Mouse (Mus musculus): Measurements from ENCODE around the gene Mettl8. TPM values are rescaled to one million over a fixed set of nuclear protein-coding genes. Genes with fewer than 3 reads are reported as not detected.

Mettl8 gene
- polyA plus RNA-seq, 1 experiment from 2014 or later, result 16.4 TPM

DNA sequence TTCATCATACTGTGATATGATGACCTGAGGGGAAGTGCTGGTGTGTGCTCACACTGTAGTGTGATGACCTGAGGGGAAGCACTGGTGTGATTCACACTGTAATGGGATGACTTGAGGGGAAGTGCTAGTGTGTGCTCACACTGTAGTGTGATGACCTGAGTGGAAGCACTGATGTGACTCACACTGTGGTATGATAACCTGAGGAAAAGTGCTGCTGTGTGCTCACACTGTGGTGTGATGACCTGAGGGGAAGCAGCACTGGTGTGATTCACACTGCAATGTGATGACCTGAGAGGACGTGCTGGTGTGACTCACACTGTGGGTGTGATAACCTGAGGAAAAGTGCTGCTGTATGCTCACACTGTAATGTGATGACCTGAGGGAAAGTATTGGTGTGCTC is 52.9 kb downstream of the Mettl8 start:
- Histone ChIP-seq H3K9ac (no peak overlapping the region), H3K36me3 (ENCODE audit: poor library complexity, severe bottlenecking) (no peaks in the 10 kb centered on the region), H3K9me3 (replicated peaks) (no peaks in the 10 kb centered on the region), H3K4me1 (no peaks in the 10 kb centered on the region), H3K4me2 (no peak overlapping the region), H3K27me3 (no peaks in the 10 kb centered on the region), H3K27ac (no peak overlapping the region), H3K4me3 (no peak overlapping the region)
- WGBS, result 94% methylated on average over 1 of the region's 1 CpGs
- ATAC-seq, result no peak

DNA sequence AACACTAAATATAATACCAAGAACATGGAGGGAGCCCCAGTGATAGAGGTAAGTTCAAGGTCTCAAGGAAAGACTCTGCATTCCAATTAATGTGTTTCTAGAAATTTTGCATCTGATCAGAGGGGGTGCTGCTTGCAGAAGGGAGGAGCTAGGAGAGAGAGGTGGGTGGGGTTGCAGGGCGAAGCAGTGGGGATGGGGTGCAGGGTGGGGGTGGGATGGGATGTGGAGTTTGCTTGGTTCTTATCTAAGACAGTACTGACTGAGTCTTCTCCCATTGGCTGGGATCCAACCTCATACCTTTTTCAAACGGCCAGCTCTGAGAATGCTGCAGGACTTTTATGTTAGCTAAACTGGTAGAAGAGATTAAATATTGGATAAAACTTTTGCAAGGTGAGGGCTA is 56.6 kb downstream of the Mettl8 start:
- no peak overlapping the region for H3K4me2 ChIP-seq
- H3K4me1 ChIP-seq, result no peaks in the 10 kb centered on the region

DNA sequence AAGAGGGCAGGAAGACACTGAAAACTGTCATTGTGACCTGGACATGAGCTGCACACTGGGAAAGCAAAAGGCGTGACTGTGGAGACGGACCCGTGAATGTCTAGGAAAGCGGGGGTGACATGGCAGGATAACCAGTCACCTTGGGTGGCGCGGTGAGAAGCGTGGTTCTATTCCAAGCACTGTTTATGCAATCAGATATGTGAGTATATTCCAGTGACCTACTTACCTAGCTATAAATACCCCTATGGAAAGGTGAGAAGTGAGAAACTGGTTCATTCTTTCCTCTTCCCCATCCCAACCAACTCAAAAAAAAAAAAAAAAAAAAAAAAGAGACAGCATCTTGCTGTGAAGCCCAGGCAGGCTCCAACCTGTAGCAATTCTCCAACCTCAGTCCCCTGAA is 58.9 kb downstream of the Mettl8 start:
- Histone ChIP-seq H3K9ac (no peak overlapping the region), H3K4me3 (no peak overlapping the region), H3K36me3 (ENCODE audit: poor library complexity, severe bottlenecking) (no peaks in the 10 kb centered on the region), H3K27ac (no peak overlapping the region), H3K27me3 (no peaks in the 10 kb centered on the region), H3K4me2 (no peak overlapping the region), H3K4me1 (no peaks in the 10 kb centered on the region), H3K9me3 (replicated peaks) (no peaks in the 10 kb centered on the region)
- no peak for ATAC-seq
- 95% methylated on average over 7 of the region's 7 CpGs for WGBS

More for the DNA sequence above, 56.6 kb downstream of the Mettl8 start:
- H3K27ac ChIP-seq, result no peak overlapping the region
- H3K36me3 ChIP-seq (ENCODE audit: poor library complexity, severe bottlenecking), result no peaks in the 10 kb centered on the region
- no peaks in the 10 kb centered on the region for H3K27me3 ChIP-seq
- H3K4me3 ChIP-seq, result no peak overlapping the region
- no peaks in the 10 kb centered on the region for H3K9me3 ChIP-seq (replicated peaks)
- H3K9ac ChIP-seq, result no peak overlapping the region
- 75% methylated on average over 2 of the region's 2 CpGs for WGBS
- ATAC-seq, result no peak

DNA sequence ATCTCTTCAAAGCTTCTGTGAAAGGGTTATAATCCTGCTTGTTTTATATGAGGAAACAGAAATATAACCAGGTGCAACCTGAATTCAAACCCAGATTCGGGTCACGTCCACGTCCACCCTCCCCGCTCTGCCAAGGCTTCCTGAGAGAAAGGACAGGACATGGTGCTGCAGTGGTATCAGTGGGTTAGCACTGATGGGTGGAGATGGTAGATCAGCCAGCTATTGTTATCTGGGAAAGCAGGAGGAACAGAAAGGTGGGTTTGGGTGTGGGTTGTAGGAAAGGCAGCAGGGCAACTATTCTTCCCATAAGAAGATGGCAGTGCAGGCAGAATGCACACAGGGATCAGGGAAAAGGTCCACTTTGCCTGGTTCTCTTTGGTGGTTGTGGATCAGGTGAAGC is 59.5 kb downstream of the Mettl8 start:
- ATAC-seq, result no peak
- 0 out of 2 replicates have a peak, but pooled peaks cover 2% of the 10 kb centered on the region for H3K36me3 ChIP-seq (ENCODE audit: poor library complexity, severe bottlenecking)
- no peak overlapping the region for H3K9ac ChIP-seq
- H3K4me3 ChIP-seq, result no peak overlapping the region
- H3K27ac ChIP-seq, result no peak overlapping the region
- no peaks in the 10 kb centered on the region for H3K4me1 ChIP-seq
- 94% methylated on average over 4 of the region's 4 CpGs for WGBS
- no peaks in the 10 kb centered on the region for H3K27me3 ChIP-seq
- H3K4me2 ChIP-seq, result no peak overlapping the region
- H3K9me3 ChIP-seq (replicated peaks), result no peaks in the 10 kb centered on the region

DNA sequence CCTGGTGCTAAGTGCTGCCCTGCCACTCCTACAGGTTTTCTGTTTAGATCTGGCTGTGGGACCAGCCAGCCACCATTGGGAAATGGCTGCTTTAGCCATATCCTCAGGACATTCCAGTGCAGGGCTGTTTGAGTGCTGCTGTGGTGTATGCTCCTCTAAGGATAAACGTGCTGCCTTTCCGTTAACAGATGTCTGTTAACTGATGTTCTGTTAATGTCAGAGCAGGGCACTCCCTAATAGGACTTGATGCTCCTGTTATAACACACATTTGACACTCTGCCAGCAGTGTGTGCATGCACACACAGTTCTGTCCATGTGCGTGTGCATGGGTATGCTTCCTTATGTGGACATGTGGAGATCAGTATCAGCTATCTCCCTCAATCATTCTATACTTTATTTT is 61.6 kb downstream of the Mettl8 start:
- no peaks in the 10 kb centered on the region for H3K27me3 ChIP-seq
- H3K27ac ChIP-seq, result no peak overlapping the region
- peaks cover 18% of the 10 kb centered on the region for H3K4me1 ChIP-seq
- H3K36me3 ChIP-seq (ENCODE audit: poor library complexity, severe bottlenecking), result 0 out of 2 replicates have a peak, but pooled peaks cover 2% of the 10 kb centered on the region
- no peak overlapping the region for H3K4me2 ChIP-seq
- H3K4me3 ChIP-seq, result no peak overlapping the region
- ATAC-seq, result no peak
- H3K9ac ChIP-seq, result no peak overlapping the region
- 95% methylated on average over 3 of the region's 3 CpGs for WGBS
- H3K9me3 ChIP-seq (replicated peaks), result no peaks in the 10 kb centered on the region

DNA sequence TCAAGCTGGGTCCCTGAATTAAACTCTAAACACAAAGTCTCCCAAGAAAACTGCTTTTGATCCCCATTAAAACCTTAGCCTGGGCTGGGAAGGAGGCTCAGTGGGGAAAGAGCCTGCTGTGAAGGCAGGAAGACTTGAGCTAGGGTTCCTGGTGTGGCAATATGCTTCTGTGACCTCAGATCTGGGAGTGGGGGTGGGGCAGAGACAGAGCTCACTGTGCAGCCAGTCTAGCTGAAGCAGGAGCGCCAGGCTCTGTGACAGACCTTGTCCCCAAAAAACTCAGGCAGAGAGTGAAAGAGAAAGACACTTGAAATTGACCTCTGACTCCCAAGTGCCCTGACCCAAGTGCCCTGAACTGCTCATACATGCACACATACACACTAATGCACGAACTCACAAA is 62.7 kb downstream of the Mettl8 start:
- no peak for ATAC-seq
- no peaks in the 10 kb centered on the region for H3K27me3 ChIP-seq
- WGBS, result 79% methylated on average over 2 of the region's 2 CpGs
- no peaks in the 10 kb centered on the region for H3K9me3 ChIP-seq (replicated peaks)
- no peak overlapping the region for H3K9ac ChIP-seq
- H3K4me2 ChIP-seq, result no peak overlapping the region
- no peak overlapping the region for H3K27ac ChIP-seq
- H3K4me1 ChIP-seq, result peaks cover 18% of the 10 kb centered on the region
- H3K36me3 ChIP-seq (ENCODE audit: poor library complexity, severe bottlenecking), result 0 out of 2 replicates have a peak, but pooled peaks cover 2% of the 10 kb centered on the region
- no peak overlapping the region for H3K4me3 ChIP-seq

DNA sequence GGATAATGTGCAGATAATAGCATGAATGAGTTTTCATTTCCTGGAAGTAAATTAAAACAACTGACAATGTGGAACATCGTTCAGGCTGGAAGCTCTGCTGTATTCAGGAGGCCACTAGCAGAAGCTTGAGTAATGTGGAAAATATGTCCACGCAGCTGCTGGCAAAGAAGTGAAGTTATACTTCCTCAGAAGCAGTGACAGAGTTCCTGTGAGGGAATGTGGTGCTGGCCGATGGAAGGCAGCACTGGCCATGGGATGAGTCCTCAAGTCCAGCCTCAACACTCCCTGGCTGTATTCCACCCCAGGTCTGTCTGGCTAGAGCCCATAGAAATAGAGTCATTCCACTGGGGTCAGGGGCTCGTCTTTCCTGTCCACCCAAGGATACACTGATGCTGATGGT is 65.2 kb downstream of the Mettl8 start:
- 0 out of 2 replicates have a peak, but pooled peaks cover 2% of the 10 kb centered on the region for H3K36me3 ChIP-seq (ENCODE audit: poor library complexity, severe bottlenecking)
- H3K27ac ChIP-seq, result no peak overlapping the region
- no peaks in the 10 kb centered on the region for H3K9me3 ChIP-seq (replicated peaks)
- no peak for ATAC-seq
- no peaks in the 10 kb centered on the region for H3K27me3 ChIP-seq
- no peak overlapping the region for H3K4me3 ChIP-seq
- H3K9ac ChIP-seq, result no peak overlapping the region
- H3K4me1 ChIP-seq, result peaks cover 18% of the 10 kb centered on the region
- H3K4me2 ChIP-seq, result no peak overlapping the region
- WGBS, result 45% methylated on average over 4 of the region's 4 CpGs

DNA sequence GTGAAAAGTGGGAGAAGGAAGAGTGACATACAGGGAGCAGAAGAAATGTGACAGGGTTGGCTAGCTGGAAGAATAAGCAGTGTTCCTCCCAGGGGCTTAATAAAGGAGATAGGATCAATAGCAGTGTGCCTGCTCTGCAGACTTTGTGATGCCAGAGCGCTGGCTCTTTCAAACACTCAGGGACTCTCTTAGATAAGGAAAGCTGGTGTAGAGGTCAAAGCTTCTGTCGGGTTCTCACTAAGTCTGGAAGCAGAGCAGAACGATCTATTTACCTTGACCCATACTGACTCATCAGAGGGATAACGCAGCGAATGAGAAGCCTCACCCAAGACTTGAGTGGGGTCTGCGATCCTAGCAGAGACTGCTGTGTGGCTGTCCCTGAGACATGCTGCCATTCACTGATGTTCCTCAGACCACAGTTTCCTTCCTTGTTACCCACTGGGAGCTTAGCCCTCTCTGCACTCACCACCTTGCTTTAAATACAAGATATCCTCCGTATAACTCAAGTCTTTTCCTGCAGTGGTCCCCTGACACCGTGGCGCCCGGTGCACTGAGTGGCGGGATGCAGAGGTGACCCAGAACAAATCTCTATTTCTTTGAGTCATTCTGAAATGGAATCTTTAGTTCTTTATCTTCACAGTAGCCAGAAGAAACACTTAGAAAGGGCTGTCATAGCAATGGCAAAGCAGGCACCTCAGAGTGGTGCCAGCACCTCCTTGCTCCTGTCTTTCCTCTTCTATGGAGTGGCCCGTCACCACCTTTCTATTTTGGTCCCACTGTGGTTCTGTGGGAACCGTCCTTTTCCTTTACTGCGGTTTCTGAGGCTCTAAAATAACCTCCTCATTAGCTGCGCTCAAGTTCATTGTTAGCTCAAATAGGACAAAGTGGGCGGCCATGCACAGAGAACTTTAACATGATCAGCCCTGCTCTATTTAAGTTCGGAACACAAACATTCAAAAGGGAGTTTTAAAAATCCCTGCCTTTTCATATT is 65.9 kb downstream of the Mettl8 start:
- H3K27ac ChIP-seq, result no peak overlapping the region
- 0 out of 2 replicates have a peak, but pooled peaks cover 2% of the 10 kb centered on the region for H3K36me3 ChIP-seq (ENCODE audit: poor library complexity, severe bottlenecking)
- no peaks in the 10 kb centered on the region for H3K27me3 ChIP-seq
- 0 out of 2 replicates have a peak overlapping the region, but pooled peaks have one; percentile 1 for H3K4me2 ChIP-seq
- no peaks in the 10 kb centered on the region for H3K9me3 ChIP-seq (replicated peaks)
- H3K9ac ChIP-seq, result no peak overlapping the region
- ATAC-seq, result no peak
- peaks cover 18% of the 10 kb centered on the region for H3K4me1 ChIP-seq
- no peak overlapping the region for H3K4me3 ChIP-seq
- WGBS, result 38% methylated on average over 17 of the region's 17 CpGs

DNA sequence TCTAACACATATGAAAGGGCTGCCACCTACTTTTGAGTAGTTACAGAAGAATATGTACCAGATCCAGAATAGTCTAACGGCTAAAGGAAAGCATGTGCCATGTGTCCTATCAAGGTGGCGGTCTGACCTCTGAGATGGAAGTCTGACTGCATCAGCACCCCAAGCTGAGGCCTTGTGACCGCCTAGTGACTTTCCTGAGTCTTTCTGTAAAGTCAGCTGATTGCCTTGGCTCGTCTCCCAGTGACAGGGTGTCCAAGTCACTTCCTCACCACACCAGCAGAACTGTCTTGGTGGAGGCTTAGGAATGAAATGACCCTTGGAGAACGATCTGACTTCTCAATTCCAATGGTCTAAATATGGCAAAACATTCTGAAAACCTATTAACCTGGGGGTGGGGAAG is 77.1 kb downstream of the Mettl8 start:
- Histone ChIP-seq H3K4me1 (no peaks in the 10 kb centered on the region), H3K9ac (no peak overlapping the region), H3K4me3 (no peak overlapping the region), H3K4me2 (no peak overlapping the region), H3K27ac (no peak overlapping the region), H3K9me3 (replicated peaks) (no peaks in the 10 kb centered on the region), H3K27me3 (no peaks in the 10 kb centered on the region), H3K36me3 (ENCODE audit: poor library complexity, severe bottlenecking) (peaks cover 3% of the 10 kb centered on the region; the same call in 1 of the 2 replicates)
- ATAC-seq, result no peak
- 91% methylated on average over 5 of the region's 5 CpGs for WGBS

DNA sequence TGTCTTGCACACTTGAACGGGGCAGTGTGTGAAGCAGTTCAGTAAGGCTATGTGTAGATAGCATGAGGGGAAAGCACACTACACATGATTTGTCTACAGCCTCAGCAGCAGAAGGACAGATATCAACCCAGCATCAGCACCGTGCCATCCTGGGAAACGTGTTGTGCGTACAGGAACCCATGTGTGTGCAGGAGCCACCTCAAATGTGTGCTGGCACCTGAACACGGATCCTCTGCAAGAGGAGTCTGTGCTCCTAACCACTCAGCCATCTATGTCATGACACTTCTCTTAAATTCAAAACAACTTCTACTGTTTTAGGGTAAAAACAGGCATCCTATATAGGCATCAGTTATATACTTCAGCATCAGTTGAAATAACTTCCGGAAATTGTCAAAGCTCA is 80.6 kb downstream of the Mettl8 start:
- no peak overlapping the region for H3K4me2 ChIP-seq
- H3K36me3 ChIP-seq (ENCODE audit: poor library complexity, severe bottlenecking), result peaks cover 1% of the 10 kb centered on the region; the same call in 1 of the 2 replicates
- no peak overlapping the region for H3K4me3 ChIP-seq
- H3K27me3 ChIP-seq, result no peaks in the 10 kb centered on the region
- 93% methylated on average over 6 of the region's 6 CpGs for WGBS
- H3K27ac ChIP-seq, result no peak overlapping the region
- peaks cover 10% of the 10 kb centered on the region; the same call in 1 of the 2 replicates for H3K4me1 ChIP-seq
- H3K9me3 ChIP-seq (replicated peaks), result no peaks in the 10 kb centered on the region
- ATAC-seq, result no peak
- no peak overlapping the region for H3K9ac ChIP-seq

DNA sequence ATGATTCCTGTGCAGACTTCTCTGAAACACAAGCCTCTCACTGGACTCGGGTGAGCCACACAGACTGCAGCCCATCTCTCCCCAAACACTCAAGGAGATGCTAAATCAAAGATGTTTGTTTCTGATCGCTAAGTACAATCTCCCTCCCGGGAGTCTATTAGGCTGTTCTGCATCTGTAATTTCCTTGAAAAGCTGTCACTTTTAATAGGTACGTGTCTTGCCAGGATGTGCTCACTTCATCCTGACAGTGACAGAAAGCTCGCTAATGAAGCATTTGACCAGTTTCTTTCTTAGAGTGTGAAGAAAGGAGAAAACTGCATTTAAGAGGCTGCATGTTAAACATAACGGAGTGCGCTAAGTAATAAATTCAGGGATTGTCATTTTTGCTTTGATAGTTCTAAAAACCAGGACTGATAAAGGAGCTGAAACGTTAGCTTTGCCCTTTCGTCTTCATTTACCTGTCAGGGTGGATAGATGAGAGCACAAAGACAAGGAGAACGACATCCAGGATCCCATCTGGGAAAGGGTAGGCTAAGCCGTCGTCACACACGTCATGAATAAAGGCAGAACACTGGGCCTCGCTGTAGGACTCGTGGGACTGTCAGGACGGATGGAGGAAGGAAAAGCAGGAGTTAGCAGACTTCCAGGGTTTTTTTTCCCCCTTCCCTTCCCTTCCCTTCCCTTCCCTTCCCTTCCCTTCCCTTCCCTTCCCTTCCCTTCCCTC is 82.4 kb downstream of the Mettl8 start:
- Histone ChIP-seq H3K27ac (peak overlapping the region; percentile 26), H3K4me1 (peaks cover 10% of the 10 kb centered on the region; the same call in 1 of the 2 replicates), H3K9me3 (replicated peaks) (no peaks in the 10 kb centered on the region), H3K36me3 (ENCODE audit: poor library complexity, severe bottlenecking) (no peaks in the 10 kb centered on the region), H3K4me3 (no peak overlapping the region), H3K9ac (0 out of 2 replicates have a peak overlapping the region, but pooled peaks have one; percentile 14), H3K27me3 (no peaks in the 10 kb centered on the region), H3K4me2 (peak overlapping the region; percentile 11)
- ATAC-seq, result peak; percentile 73
- WGBS, result 41% methylated on average over 16 of the region's 16 CpGs

DNA sequence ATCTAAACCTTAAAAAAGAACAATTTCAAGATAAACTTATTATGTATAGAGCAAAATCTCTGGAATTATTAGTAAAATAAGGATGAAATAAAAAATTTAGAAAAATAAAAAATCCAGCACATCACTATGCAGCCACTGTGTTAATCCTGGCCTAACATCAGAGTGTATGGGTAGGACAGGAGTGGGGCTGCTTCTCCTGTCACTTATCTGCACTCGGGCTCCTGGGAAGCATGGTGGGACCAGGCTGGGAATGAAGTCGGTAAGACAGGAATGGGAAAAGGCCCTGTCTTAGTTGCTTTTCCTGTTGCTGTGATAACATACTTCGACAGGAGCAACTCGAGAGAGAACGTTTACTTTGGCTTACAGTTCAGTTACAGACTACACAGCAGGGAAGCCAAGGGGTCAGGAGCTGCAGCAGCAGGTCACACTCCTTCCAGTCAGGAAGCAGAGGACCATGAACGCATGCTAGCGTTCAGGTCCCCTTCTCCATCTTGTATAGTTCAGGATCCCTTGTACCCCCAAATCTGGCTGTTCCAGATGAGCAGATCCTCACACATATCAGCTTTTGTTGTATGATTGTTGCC is 85.1 kb downstream of the Mettl8 start:
- WGBS, result 66% methylated on average over 7 of the region's 7 CpGs
- no peak overlapping the region for H3K27ac ChIP-seq
- no peak for ATAC-seq
- no peak overlapping the region for H3K4me3 ChIP-seq
- no peaks in the 10 kb centered on the region for H3K9me3 ChIP-seq (replicated peaks)
- H3K36me3 ChIP-seq (ENCODE audit: poor library complexity, severe bottlenecking), result 0 out of 2 replicates have a peak, but pooled peaks cover 4% of the 10 kb centered on the region
- no peak overlapping the region for H3K4me2 ChIP-seq
- no peak overlapping the region for H3K9ac ChIP-seq
- H3K4me1 ChIP-seq, result peaks cover 10% of the 10 kb centered on the region; the same call in 1 of the 2 replicates
- H3K27me3 ChIP-seq, result no peaks in the 10 kb centered on the region

All from forebrain, embryonic 13.5 days (tissue).